Mouse (Mus musculus) T-helper 17 cell (primary cell): Measurements from ENCODE around the gene Idh2.

Experiments
- in situ Hi-C, 2 experiments: fragments of 300-600 bp; cut with MboI, MseI; formaldehyde crosslinking; loops; 1 replicate in 1 of 2; 2 replicates in 1 of 2; pipeline ENCODE4 v1.15.1; 2025; ENCODE audit warnings: high pct_unique_total_duplicates in 2 of 2

Idh2 gene

DNA sequence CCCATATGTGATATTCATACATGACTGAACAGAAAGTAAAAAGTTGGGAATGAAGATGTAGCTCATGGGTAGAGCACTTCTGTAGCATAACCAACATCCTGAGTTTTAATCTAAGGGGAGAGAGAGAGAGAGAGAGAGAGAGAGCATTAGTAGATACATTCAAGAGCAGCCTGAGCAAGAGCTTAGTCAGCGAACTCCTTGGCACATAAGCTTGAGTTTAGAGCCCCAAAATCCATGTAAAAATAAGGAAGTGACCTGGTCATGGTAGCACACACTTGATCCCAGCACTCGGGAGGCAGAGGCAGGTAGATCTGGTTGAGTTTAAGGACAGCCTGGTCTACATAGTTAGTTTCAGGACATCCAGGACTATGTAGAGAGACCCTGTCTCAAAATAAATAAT lies 8.5 kb upstream of the Idh2 start:
- in situ Hi-C loops, result no loop called here

DNA sequence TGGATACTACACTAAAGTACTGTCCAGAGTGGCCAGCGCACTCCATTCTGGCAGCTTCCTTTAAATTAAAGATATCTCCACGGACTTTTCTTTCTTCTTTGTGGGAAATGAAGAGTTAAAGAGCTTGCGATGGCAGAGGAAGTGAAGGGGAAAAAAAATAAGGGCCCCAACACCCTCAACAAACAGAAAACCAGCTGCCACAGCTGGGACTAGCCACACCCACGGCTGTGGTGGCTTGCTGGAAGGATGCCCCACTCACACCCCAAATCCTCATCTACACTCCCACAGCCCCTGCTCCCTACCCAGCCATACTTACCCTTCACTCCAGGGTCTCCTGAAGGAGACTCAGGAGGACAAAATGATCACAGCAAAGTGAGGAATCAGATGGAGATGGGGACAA lies 7.9 kb upstream of the Idh2 start:
- in situ Hi-C loops, result no loop called here

GRCm38 (mm10) chr7:80121083-80121482 lies 5.9 kb upstream of the Idh2 start:
- in situ Hi-C loops, result no loop called here

- in situ Hi-C loops, result no loop called here
These were observed 4.0 kb upstream of the Idh2 start for GRCm38 (mm10) chr7:80119198-80119597.

GRCm38 (mm10) chr7:80116158-80116557 lies 966 bp upstream of the Idh2 start:
- in situ Hi-C loops, result no loop called here

- in situ Hi-C loops, result no loop called here
These were observed 555 bp downstream of the Idh2 start for GRCm38 (mm10) chr7:80114451-80115223.

DNA sequence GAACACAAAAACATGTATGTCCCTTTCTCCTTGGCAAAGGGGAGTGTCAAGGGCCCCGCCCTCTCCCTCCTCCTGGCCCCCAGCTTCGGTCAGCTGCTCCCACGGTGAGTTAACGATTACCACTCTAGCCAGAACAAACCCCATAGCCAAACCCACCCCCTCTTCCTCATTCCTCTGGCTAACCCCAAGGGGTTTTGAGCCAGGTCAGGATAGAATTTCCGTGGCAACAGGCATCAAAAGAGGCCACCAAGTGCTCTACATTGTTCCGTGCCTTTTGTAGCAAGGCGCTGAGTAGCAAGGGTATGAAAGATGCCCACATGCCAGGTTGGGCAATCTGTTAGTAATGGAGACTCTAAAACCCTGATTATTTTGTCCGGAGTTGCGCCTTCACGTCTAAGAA lies 1.2 kb downstream of the Idh2 start:
- in situ Hi-C loops, result no loop called here

- in situ Hi-C loops, result no loop called here
These were observed 3.8 kb downstream of the Idh2 start for GRCm38 (mm10) chr7:80111066-80112045.

DNA sequence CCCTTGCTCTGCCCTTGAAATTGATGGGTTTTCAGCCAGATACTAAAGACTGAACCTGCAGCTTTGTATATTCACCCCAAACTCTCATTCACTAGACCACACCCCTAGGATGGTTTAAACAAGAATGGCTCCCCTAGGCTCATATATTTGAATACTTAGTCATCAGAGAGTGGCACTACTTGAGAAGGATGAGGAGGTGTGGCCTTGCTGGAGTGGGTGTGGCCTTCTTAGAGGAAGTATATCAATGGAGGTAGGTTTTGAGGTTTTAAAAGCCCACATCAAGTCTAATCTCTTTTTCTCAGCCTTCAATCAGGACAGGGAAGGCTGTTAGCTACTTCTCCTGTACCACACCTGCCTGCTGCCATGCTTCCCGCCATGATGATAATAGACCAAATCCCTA lies 8.8 kb downstream of the Idh2 start:
- in situ Hi-C loops, result no loop called here

DNA sequence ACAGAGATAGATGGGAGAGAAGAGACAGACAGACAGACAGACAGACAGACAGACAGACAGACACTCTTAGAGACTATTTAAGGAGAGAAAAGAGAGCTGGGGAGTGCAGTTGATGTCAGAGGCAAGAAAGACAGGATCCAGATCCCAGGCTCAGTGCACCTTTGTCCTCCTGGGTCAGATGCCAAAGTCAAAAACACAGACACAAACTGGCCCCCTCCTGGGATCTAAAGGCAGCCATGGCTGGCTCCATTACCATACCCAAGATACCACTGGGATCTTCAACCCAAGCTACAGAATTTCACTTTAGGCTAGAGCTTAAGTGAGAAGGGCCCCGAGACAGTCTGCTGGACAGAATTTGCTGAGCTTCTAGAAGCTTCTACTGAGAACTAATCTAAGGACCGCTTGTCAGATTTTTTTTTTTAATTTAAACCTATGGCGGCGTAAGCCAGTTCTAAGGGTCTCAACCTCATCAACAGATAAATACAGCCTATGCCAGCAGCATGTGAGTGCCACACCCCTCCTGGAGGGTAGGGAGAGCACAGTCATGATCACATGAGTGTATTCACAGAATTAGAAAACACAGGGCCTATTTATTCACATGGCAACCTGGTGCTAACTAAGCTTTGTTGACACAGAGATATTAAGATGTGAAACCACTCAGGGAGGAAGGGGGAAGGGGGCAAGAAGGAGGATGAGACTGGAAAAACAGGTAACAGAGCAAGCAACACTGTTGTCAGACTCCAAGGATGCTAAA lies 9.4 kb downstream of the Idh2 start:
- in situ Hi-C loops, result no loop called here

GRCm38 (mm10) chr7:80103335-80103734 lies 11.9 kb downstream of the Idh2 start:
- in situ Hi-C loops, result no loop called here

- in situ Hi-C loops, result loop anchor here in 1 of 2 experiments (25.0 kb wide), 1 partner anchor 1739 kb away; the partner anchor contains the start of gene Btbd1
These were observed 16.7 kb downstream of the Idh2 start for GRCm38 (mm10) chr7:80098389-80098976.

DNA sequence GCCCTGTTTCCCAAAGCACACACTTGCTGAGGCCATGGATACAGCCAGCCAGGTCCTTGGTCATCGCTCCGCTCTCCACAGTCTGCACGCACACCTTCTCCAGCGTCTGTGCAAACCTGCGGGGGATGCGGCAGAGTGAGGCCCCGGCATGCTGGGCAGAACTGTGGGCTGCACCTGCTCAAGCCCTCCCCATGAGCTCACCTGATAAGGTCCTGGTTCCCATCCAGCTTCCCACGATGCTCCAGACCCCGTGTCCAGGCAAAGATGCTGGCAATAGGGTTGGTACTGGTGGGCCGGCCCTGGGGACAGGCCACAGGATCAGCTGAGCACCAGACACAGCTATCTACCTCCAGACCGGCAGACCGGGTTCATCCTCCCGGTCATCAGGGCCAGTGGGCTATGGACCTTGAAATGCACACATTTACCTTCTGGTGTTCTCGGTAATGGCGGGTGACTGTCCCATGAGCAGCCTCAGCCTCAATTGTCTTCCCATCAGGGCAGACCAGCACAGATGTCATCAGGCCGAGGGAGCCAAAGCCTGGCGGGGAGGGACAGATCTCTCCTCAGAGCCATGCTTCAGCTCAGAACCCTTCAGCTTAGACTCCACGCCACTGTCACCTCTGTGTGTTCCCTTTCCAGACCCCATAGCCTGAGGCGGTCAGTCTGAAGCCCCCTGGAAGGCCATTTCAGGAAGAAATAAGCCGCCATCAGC lies 19.4 kb downstream of the Idh2 start:
- in situ Hi-C loops, result loop anchor here in 1 of 2 experiments (25.0 kb wide), 1 partner anchor 1742 kb away; the partner anchor contains the start of gene Btbd1

- in situ Hi-C loops, result loop anchor here in 1 of 2 experiments (25.0 kb wide), 1 partner anchor 1743 kb away; the partner anchor contains the start of gene Btbd1
These were observed 20.7 kb downstream of the Idh2 start for GRCm38 (mm10) chr7:80094481-80094880.

DNA sequence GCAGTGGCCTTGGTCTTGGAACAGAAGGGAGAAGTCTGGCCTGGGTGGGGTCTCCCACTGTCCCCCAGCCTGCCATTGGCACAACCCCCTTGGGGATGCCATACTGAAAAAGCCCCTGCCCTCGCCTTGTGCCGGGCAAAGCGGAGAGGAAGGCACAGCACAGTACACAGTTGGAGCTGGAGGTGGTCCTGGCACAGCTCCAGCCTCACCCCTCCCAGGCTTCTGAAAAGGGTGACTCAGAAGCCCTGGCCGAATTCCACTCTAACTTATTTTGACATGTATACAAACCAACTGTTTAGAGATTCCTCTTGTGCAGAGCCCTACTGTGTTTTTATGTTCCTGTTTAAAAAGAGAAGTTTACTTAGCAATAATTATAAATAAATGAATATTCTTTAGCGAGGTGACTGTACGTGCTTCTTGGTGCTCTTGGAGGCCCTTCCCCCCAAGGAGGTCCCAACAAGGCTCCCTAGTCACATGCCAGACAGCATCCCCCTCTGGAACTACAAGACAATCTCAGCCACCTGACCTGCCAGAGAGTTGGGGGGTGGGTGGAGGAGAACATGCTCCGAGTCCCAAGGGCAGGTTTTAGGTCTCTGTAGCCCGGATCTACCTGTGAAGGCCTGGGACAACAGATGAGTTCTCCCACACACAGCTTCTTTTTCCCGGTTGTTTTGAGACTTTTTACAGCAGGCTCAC lies 22.7 kb downstream of the Idh2 start:
- in situ Hi-C loops, result loop anchor here in 1 of 2 experiments (25.0 kb wide), 1 partner anchor 1745 kb away; the partner anchor contains the start of gene Btbd1

GRCm38 (mm10) chr7:80091866-80092210 lies 23.4 kb downstream of the Idh2 start:
- in situ Hi-C loops, result loop anchor here in 1 of 2 experiments (25.0 kb wide), 1 partner anchor 1745 kb away; the partner anchor contains the start of gene Btbd1

DNA sequence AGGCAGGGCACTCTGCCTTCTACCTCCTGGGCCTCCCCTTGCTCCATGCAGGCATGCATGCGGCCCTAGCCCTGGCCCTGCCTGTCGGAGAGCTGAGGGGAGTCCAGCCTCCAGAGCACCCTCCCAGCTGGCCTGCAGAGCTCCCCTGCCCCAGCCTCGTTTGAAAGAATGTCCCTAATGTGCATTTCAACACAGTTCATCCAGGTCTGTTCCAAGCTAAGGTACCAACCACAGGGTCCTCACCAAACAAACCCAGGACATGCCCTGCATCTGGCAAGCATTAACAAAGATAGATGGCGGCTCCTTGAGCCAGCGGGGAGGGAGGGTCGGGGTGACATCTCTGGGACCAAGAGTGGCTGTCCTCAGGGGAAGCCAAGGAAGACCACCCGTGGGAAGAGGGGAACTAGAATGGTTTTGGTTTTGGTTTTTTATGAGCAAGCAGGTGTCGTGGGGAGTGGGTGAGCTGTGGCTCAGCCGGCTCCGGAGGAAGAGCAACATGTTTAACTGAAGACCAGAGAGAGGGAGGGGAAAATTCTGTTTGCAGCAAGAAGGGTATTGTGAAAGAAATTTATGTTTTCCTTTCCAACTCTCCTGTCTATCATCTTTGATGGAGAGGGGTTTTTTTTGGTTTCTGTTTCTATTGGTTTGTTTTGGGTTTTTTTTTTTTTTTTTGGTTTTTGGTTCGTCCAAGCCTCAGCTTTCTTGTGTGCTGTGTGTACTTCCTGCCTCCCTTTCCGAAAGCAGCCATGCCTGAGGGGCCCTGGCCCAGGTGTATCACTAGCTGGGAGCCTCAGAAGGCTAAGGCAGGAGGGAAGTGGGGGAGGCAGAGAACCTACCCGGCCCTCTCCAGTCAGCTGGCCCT lies 24.0 kb downstream of the Idh2 start:
- in situ Hi-C loops, result loop anchor here in 1 of 2 experiments (25.0 kb wide), 1 partner anchor 1746 kb away; the partner anchor contains the start of gene Btbd1

- in situ Hi-C loops, result loop anchor here in 1 of 2 experiments (25.0 kb wide), 1 partner anchor 1747 kb away; the partner anchor contains the start of gene Btbd1
These were observed 24.8 kb downstream of the Idh2 start for GRCm38 (mm10) chr7:80090191-80091003.
